Mouse (Mus musculus) CD4-positive helper T cell, adult 2 months (primary cell): Measurements from ENCODE around the gene Tbc1d22b.
"Not testable (repeated sequence)": the region's sequence is repeated elsewhere in the genome, so short reads cannot be mapped to it uniquely, and the experiment has no call there.

Source experiments
- DNase-seq: peaks from one replicate; pipeline ENCODE4 v3.0.0-alpha.2; 2012; ENCODE audit warnings: low read depth, missing footprints, low spot score

The Tbc1d22b gene

DNA sequence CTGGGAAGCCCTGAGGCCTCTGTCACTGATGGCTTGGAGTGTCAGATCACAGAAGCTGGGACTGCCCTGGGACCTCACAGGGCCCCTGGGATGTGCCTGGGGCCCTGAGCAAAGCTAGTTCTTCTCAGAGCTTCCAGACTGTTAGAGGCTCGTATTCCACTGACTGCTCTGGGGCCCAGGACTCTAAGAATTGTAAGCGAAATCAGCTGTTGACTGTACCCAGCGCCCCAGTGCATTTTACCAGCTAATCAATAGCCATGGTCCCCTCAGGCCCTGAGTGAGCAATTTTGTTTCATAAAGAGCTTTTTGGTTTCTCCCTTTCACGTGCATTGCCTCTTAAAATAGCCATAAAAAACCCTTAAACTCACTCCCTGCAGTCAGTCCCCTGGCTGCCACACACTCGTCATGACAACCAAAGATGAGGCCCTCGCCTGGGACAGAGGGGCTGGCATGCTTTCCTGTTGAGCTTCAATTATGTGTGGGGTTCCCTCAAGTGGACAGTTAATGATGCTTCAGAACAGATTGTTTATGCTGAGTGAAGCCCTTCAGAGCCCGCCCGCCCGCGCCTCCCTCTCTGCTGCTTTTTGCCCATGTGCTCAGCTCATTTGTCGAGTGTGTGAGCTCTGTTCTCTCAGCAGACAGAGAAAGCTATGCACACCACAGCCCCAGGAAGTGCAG lies 39.8 kb downstream of the Tbc1d22b start:
- DNase-seq: no peak

DNA sequence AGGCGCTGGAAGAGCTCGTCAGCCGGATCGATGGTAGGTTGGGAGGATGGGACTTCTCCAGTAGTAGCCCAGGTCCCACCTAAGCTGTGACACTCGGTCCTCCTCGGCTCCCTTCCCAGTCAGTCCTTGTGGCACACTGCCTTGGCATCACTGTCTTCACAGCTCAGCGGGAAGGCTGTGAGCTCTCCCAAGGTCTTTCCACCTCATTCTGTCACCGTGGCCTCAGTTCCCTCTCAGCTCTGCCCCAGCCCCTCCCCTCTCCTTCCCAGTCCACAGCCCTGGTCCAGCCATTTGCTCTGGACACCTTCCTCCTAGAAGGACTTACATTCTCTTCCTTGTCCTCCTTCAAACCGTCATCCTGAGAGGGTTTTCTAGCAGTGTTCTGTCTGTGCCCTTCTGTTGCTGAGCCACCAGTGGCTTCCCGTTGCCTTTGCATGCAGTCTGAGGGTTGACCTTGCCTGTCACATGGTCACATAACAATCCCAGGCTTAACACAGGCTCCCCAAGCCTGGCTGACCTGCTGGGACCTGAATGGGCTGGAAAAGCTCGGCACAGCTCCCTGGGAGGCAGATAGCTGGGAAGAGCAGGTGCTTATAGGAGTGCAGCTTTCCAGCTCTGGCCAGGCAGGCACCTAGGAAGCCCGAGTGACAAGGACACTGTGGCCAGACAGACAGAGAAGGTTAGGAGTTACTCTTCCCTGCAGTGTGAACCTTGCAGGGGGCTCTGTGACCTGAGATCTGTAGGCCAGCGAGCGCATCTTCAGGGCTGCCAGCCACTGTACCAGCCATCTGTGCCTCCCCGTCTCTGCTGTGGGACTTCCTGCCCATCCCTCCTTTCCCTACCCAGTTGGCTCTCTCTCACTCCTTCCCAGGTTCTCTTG lies 46.5 kb downstream of the Tbc1d22b start:
- no peak for DNase-seq

- DNase-seq: no peak
Measured at GRCm38 (mm10) chr17:29596771-29597132, 47.2 kb downstream of the Tbc1d22b start.

GRCm38 (mm10) chr17:29599051-29599450 lies 49.5 kb downstream of the Tbc1d22b start:
- DNase-seq: no peak

GRCm38 (mm10) chr17:29599537-29599936 lies 50.0 kb downstream of the Tbc1d22b start:
- DNase-seq: no peak

GRCm38 (mm10) chr17:29601391-29601790 lies 51.8 kb downstream of the Tbc1d22b start:
- DNase-seq: no peak

DNA sequence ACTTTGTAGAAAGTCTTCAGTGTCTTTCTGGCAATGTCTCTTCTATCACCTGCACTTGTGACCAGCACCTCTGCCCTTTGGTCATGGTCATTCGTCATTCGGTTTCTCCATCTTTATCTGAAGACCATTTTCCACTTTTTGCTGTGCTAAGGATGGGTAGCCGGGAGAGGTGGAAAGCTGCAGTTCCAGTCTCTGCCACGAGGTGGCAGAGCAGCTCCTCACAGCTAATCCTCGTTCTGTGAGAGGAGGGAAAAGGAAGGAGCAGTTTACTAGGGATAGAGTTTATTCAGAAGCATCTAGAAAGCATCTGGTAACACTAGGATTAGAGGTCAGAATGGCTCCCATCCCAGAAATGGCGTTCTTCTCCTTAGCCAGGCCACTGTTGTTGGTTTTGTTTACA lies 53.7 kb downstream of the Tbc1d22b start:
- DNase-seq: peak; percentile 65

GRCm38 (mm10) chr17:29613453-29613852 lies 63.9 kb downstream of the Tbc1d22b start:
- DNase-seq: not testable (repeated sequence)

DNA sequence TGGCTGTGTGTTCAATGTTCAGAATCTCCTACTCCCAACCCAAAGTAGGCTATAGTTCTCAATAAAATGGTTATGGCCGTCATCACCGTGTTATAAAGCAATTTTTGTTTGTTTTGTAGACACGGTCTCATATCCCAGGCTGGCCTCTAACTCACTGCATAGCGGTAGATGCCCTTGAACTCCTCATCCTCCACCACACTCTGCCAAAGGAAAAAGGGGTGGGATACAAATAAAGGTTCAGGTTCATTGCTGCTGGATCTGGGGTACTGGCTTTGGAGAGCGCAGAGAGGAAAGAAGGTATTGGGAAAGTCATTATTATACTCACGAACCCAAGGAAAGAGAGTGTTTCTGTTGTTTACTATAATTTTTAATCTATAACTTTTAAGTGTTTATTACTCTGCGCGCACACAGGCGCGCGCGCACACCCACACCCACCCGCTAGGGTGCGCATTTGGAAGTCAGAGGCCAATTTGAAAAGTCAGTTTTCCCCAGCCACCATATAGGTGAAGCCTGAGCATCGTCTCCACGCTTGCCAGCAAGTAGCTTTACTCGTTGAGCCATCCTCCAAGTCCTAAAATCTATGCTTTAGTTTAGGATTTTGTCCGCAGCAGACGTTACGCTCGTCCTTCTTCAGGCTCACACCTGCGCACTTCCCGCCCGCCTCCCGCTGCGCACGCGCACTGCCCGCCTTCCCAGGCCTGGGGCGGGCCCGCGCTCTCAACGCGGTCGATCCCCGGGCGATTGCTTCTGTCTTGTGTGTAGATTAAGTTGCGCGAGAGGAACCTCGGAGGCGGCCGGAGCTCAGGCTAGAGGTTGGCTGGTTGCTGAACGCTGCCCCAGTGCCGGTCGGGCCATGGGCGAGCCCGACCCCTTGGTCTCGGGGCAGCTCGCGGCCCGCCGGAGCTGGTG lies 64.8 kb downstream of the Tbc1d22b start, which contains the start of the genes Rnf8 and Gm28043:
Rnf8 (plus strand) TSS at position 676 of the 909 bp plus-strand sequence.
Gm28043 (plus strand) TSS at position 762 of the 909 bp plus-strand sequence.
- DNase-seq: peak; percentile 97

GRCm38 (mm10) chr17:29615024-29615551 lies 65.5 kb downstream of the Tbc1d22b start:
- DNase-seq: no peak

- DNase-seq: no peak
Measured at GRCm38 (mm10) chr17:29615616-29616015, 66.0 kb downstream of the Tbc1d22b start.

DNA sequence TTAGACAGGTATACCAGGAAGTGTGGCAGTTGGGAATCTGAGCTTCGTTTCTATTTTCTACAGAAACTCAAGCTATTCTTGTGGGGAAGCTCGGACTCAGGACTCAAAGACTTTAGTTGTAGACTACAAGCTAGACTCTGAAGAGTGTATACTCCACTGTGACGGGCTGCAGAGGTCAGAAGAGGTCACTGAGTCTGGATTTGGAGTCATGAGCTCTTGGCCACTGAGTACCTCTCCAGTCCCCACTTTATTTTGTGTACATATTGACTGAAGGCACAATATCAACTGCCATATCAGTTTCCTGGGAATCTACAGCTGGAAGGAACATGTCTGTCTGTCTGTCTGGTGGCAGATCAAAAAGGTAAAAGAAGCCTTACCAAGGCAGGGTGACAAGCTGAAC lies 69.6 kb downstream of the Tbc1d22b start:
- DNase-seq: no peak

DNA sequence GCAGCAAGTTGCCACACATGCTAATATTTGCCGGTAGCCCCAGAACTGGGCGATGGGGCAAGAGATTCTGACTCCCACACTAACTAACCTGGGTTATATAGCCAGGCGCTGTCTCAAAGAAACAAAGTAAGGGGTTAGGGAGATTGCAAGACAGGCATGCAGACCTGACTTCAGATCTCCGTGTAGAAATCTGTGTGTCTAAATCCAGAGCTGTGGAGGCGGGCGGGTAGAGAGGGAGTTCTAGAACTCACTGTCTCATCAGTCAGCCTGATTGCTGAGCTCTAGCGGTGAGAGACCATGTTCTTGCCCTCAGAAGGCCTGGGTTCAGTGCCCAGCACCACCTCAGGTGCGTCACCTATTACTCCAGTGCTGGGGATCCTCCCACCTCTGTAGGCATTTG lies 73.9 kb downstream of the Tbc1d22b start:
- DNase-seq: no peak

DNA sequence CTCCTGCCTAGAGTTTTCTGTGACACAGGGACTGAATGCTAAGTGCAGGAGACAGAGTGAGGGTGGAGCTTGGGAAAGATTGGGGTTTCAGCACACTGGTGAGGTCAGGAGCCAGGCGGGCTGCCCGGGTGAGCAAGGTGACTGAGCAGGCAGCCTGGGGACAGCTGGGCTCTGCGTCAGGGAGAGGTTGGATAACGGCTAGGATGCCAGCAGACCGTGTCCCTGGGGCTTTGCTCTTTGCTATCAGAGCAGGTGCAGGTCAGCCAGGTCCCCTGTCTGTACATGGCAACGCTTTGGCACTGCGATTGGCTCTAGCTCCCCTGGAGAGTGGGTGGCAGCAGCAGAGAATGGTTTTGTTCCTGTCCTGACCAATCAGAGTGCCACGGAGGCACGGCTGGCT lies 77.7 kb downstream of the Tbc1d22b start:
- DNase-seq: no peak

DNA sequence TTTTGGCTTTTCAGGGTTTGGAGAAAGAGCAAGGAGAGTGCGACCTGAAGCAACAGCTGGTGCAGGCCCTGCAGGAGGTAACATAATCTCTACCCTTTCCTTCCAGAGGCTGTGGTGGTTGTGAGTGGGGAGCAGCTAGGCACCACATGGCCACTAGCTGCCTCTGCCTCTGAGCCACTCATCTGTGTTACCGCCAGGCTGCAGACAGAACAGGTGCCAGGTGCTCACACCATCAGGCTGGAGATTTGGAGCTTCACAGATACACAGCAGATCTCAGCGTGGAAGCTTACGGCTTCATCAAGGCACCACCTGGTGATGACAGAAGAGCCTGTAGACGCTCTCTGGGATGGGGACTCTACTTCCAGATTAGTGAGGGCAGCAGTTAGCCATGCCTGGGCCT lies 79.4 kb downstream of the Tbc1d22b start:
- no peak for DNase-seq

- no peak for DNase-seq
Measured at GRCm38 (mm10) chr17:29629620-29630019, 80.0 kb downstream of the Tbc1d22b start.

- no peak for DNase-seq
Measured at GRCm38 (mm10) chr17:29632312-29632711, 82.7 kb downstream of the Tbc1d22b start.

- no peak for DNase-seq
Measured at GRCm38 (mm10) chr17:29635492-29635891, 85.9 kb downstream of the Tbc1d22b start.

DNA sequence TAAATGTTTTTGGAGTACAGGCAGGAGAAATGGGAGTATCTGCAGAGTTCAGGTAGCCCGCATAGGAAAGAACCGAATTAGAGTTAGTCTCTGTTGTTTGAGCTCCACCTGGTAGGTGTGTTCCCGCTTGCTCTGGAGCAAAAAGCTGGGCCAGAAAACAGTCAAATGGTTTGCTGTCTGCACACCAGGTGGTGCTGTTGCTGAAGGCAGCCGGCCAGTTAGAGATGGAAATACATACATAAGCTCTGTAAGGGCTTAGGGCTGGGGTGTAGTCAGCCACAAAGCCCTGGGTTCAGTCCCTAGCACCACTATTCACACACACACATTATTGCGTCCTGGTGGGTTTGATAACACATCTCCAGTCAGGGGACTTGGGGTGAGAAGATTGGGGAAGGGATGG lies 86.5 kb downstream of the Tbc1d22b start:
- peak; percentile 28 for DNase-seq

GRCm38 (mm10) chr17:29637377-29637776 lies 87.8 kb downstream of the Tbc1d22b start:
- DNase-seq: no peak

DNA sequence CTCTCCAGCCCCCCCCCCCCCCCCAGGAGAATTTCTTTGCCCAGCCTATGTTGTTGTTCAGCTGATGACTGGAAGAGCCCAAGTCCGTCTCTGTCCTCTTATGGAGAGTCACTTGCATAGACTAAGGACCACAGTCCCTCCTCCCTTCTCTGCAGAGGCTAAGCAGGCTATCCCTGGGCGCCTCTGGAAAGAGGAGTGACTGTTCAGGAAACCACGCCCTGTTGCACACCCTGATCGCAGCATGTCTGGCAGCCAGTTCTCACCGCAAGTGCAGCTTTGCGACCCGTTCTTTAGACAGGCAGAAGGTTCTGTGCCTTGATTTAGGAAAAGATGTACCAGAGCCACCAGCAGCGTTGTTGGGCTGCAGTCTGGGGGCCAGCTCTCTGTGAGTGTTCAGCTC lies 88.3 kb downstream of the Tbc1d22b start:
- DNase-seq: peak; percentile 27
